Mouse (Mus musculus): ENCODE measurements around the gene Trafd1. TPM values are rescaled to one million over a fixed set of nuclear protein-coding genes. Genes with fewer than 3 reads are reported as not detected.

The Trafd1 gene
- polyA plus RNA-seq, 1 experiment from 2014 or later, result 124 TPM

- Histone ChIP-seq H3K36me3 (peaks cover 4% of the 10 kb centered on the region; the same call in 1 of the 2 replicates), H3K9me3 (no peaks in the 10 kb centered on the region), H3K9ac (replicated peaks) (peak within 1 kb of the TSS; percentile 79), H3K27ac (replicated peaks) (peak within 1 kb of the TSS; percentile 78), H3K4me3 (peak within 1 kb of the TSS; percentile 95), H3K4me2 (replicated peaks) (peak within 1 kb of the TSS; percentile 95), H3K27me3 (no peaks in the 10 kb centered on the region), H3K4me1 (peaks cover 25% of the 10 kb centered on the region)
- 11% methylated on average over 53 of the region's 53 CpGs for WGBS
- ATAC-seq (ENCODE audit: low FRiP score, low read depth), result peak; percentile 95
These were observed 12.0 kb upstream of the Trafd1 start, which contains the start of gene Naa25 for GRCm38 (mm10) chr5:121397187-121398145. TSS of gene Naa25 (plus strand) at chr5:121397936.

- H3K4me1 ChIP-seq, result peaks cover 23% of the 10 kb centered on the region
- 83% methylated on average over 5 of the region's 5 CpGs for WGBS
- H3K36me3 ChIP-seq, result no peaks in the 10 kb centered on the region; the same call in 1 of the 2 replicates
- no peak overlapping the region for H3K4me2 ChIP-seq (replicated peaks)
- no peak overlapping the region for H3K9ac ChIP-seq (replicated peaks)
- no peak for ATAC-seq (ENCODE audit: low FRiP score, low read depth)
- no peak overlapping the region for H3K27ac ChIP-seq (replicated peaks)
- no peak overlapping the region for H3K4me3 ChIP-seq
- no peaks in the 10 kb centered on the region for H3K27me3 ChIP-seq
- H3K9me3 ChIP-seq, result no peaks in the 10 kb centered on the region
These were observed 10.2 kb upstream of the Trafd1 start for GRCm38 (mm10) chr5:121395621-121396020.

- 75% methylated on average over 3 of the region's 3 CpGs for WGBS
- H3K27me3 ChIP-seq, result no peaks in the 10 kb centered on the region
- no peak overlapping the region for H3K27ac ChIP-seq (replicated peaks)
- 0 out of 2 replicates have a peak, but pooled peaks cover 11% of the 10 kb centered on the region for H3K4me1 ChIP-seq
- no peaks in the 10 kb centered on the region for H3K36me3 ChIP-seq
- ATAC-seq (ENCODE audit: low FRiP score, low read depth), result no peak
- no peak overlapping the region for H3K4me2 ChIP-seq (replicated peaks)
- no peak overlapping the region for H3K4me3 ChIP-seq
- H3K9me3 ChIP-seq, result no peaks in the 10 kb centered on the region
- no peak overlapping the region for H3K9ac ChIP-seq (replicated peaks)
These were observed 8.0 kb upstream of the Trafd1 start for GRCm38 (mm10) chr5:121393402-121393801.

- H3K27me3 ChIP-seq, result no peaks in the 10 kb centered on the region
- H3K4me2 ChIP-seq (replicated peaks), result no peak overlapping the region
- no peak for ATAC-seq (ENCODE audit: low FRiP score, low read depth)
- no peaks in the 10 kb centered on the region for H3K9me3 ChIP-seq
- no peak overlapping the region for H3K27ac ChIP-seq (replicated peaks)
- WGBS, result 63% methylated on average over 16 of the region's 16 CpGs
- no peak overlapping the region for H3K9ac ChIP-seq (replicated peaks)
- no peak overlapping the region for H3K4me3 ChIP-seq
- H3K36me3 ChIP-seq, result no peaks in the 10 kb centered on the region
- 0 out of 2 replicates have a peak, but pooled peaks cover 11% of the 10 kb centered on the region for H3K4me1 ChIP-seq
These were observed 7.4 kb upstream of the Trafd1 start for GRCm38 (mm10) chr5:121392667-121393380.

GRCm38 (mm10) chr5:121389691-121390090 is 4.3 kb upstream of the Trafd1 start:
- H3K36me3 ChIP-seq, result no peaks in the 10 kb centered on the region
- peak overlapping the region; percentile 28; the same call in 1 of the 2 replicates for H3K9ac ChIP-seq (replicated peaks)

GRCm38 (mm10) chr5:121389106-121389505 is 3.7 kb upstream of the Trafd1 start:
- Histone ChIP-seq H3K9ac (replicated peaks) (peak overlapping the region; percentile 28; the same call in 1 of the 2 replicates), H3K27ac (replicated peaks) (peak overlapping the region; percentile 49; the same call in 1 of the 2 replicates), H3K9me3 (no peaks in the 10 kb centered on the region), H3K4me3 (no peak overlapping the region), H3K36me3 (no peaks in the 10 kb centered on the region), H3K4me1 (peaks cover 17% of the 10 kb centered on the region), H3K4me2 (replicated peaks) (no peak overlapping the region), H3K27me3 (peaks cover 17% of the 10 kb centered on the region)
- 57% methylated on average over 7 of the region's 7 CpGs for WGBS
- ATAC-seq (ENCODE audit: low FRiP score, low read depth), result no peak

More at GRCm38 (mm10) chr5:121389691-121390090, 4.3 kb upstream of the Trafd1 start:
- ATAC-seq (ENCODE audit: low FRiP score, low read depth), result no peak
- no peak overlapping the region for H3K4me2 ChIP-seq (replicated peaks)
- peaks cover 17% of the 10 kb centered on the region for H3K27me3 ChIP-seq
- no peak overlapping the region for H3K4me3 ChIP-seq
- peaks cover 13% of the 10 kb centered on the region for H3K4me1 ChIP-seq
- H3K27ac ChIP-seq (replicated peaks), result 0 out of 2 replicates have a peak overlapping the region, but pooled peaks have one; percentile 49
- no peaks in the 10 kb centered on the region for H3K9me3 ChIP-seq

GRCm38 (mm10) chr5:121387126-121387525 is 1.7 kb upstream of the Trafd1 start:
- H3K4me2 ChIP-seq (replicated peaks), result no peak overlapping the region
- H3K27me3 ChIP-seq, result peaks cover 17% of the 10 kb centered on the region
- 66% methylated on average over 4 of the region's 4 CpGs for WGBS
- no peak overlapping the region for H3K9ac ChIP-seq (replicated peaks)
- no peak for ATAC-seq (ENCODE audit: low FRiP score, low read depth)
- H3K4me3 ChIP-seq, result no peak overlapping the region
- peaks cover 6% of the 10 kb centered on the region; the same call in 1 of the 2 replicates for H3K36me3 ChIP-seq
- H3K4me1 ChIP-seq, result peaks cover 26% of the 10 kb centered on the region
- H3K9me3 ChIP-seq, result no peaks in the 10 kb centered on the region
- no peak overlapping the region for H3K27ac ChIP-seq (replicated peaks)

GRCm38 (mm10) chr5:121386120-121386909 is 883 bp upstream of the Trafd1 start:
- Histone ChIP-seq H3K36me3 (peaks cover 13% of the 10 kb centered on the region), H3K4me2 (replicated peaks) (peak overlapping the region; percentile 71), H3K4me1 (peaks cover 26% of the 10 kb centered on the region), H3K9me3 (no peaks in the 10 kb centered on the region), H3K27me3 (peaks cover 17% of the 10 kb centered on the region), H3K4me3 (peak overlapping the region; percentile 85), H3K27ac (replicated peaks) (no peak overlapping the region), H3K9ac (replicated peaks) (0 out of 2 replicates have a peak overlapping the region, but pooled peaks have one; percentile 28)
- WGBS, result 40% methylated on average over 22 of the region's 22 CpGs
- ATAC-seq (ENCODE audit: low FRiP score, low read depth), result no peak

- Histone ChIP-seq H3K27me3 (peaks cover 17% of the 10 kb centered on the region), H3K36me3 (peaks cover 27% of the 10 kb centered on the region), H3K4me2 (replicated peaks) (peak overlapping the region; percentile 71), H3K4me1 (peaks cover 26% of the 10 kb centered on the region), H3K4me3 (peak overlapping the region; percentile 85), H3K9ac (replicated peaks) (peak overlapping the region; percentile 88), H3K9me3 (peaks cover 8% of the 10 kb centered on the region; the same call in 1 of the 2 replicates), H3K27ac (replicated peaks) (peak overlapping the region; percentile 84)
- WGBS, result 2% methylated on average over 31 of the region's 47 CpGs
- ATAC-seq (ENCODE audit: low FRiP score, low read depth), result peak; percentile 77
These were observed 523 bp downstream of the Trafd1 start for GRCm38 (mm10) chr5:121384757-121385460.

- Histone ChIP-seq H3K4me3 (peak overlapping the region; percentile 85), H3K9me3 (peaks cover 8% of the 10 kb centered on the region; the same call in 1 of the 2 replicates), H3K36me3 (peaks cover 35% of the 10 kb centered on the region), H3K27ac (replicated peaks) (no peak overlapping the region), H3K9ac (replicated peaks) (peak overlapping the region; percentile 43), H3K27me3 (peaks cover 17% of the 10 kb centered on the region), H3K4me1 (peaks cover 21% of the 10 kb centered on the region), H3K4me2 (replicated peaks) (peak overlapping the region; percentile 71)
- no peak for ATAC-seq (ENCODE audit: low FRiP score, low read depth)
- WGBS, result 63% methylated on average over 10 of the region's 10 CpGs
These were observed 1.3 kb downstream of the Trafd1 start for GRCm38 (mm10) chr5:121383857-121384756.

Measured in midbrain, embryonic 12.5 days (tissue).